Mouse (Mus musculus): Measurements from ENCODE around the gene Trappc3.
A peak's percentile ranks its signal among the peaks of the same experiment; 100 is the strongest.
"Not testable (repeated sequence)": the region's sequence is repeated elsewhere in the genome, so short reads cannot be mapped to it uniquely, and the experiment has no call there.

Gene Trappc3

GRCm38 (mm10) chr4:126262119-126262807, at the start of gene Trappc3:
Trappc3 (plus strand) TSS chr4:126262325.
- peak; percentile 95 for DNase-seq (ENCODE audit: low read depth)

GRCm38 (mm10) chr4:126217771-126218170, 44.4 kb upstream of the Trappc3 start:
- DNase-seq (ENCODE audit: low read depth): no peak

- not testable (repeated sequence) for DNase-seq (ENCODE audit: low read depth)
These were observed 42.6 kb upstream of the Trappc3 start for GRCm38 (mm10) chr4:126219540-126219939.

GRCm38 (mm10) chr4:126220045-126220444, 42.1 kb upstream of the Trappc3 start:
- DNase-seq (ENCODE audit: low read depth): no peak

- no peak for DNase-seq (ENCODE audit: low read depth)
These were observed 39.5 kb upstream of the Trappc3 start for GRCm38 (mm10) chr4:126222631-126223030.

- no peak for DNase-seq (ENCODE audit: low read depth)
These were observed 35.5 kb upstream of the Trappc3 start for GRCm38 (mm10) chr4:126226640-126227039.

- peak; percentile 68 for DNase-seq (ENCODE audit: low read depth)
These were observed 34.9 kb upstream of the Trappc3 start for GRCm38 (mm10) chr4:126227077-126227761.

- DNase-seq (ENCODE audit: low read depth): no peak
These were observed 34.0 kb upstream of the Trappc3 start for GRCm38 (mm10) chr4:126228144-126228543.

GRCm38 (mm10) chr4:126229900-126230299, 32.2 kb upstream of the Trappc3 start:
- DNase-seq (ENCODE audit: low read depth): no peak

GRCm38 (mm10) chr4:126233676-126234308, 28.3 kb upstream of the Trappc3 start:
- no peak for DNase-seq (ENCODE audit: low read depth)

GRCm38 (mm10) chr4:126234496-126235175, 27.5 kb upstream of the Trappc3 start:
- no peak for DNase-seq (ENCODE audit: low read depth)

GRCm38 (mm10) chr4:126235191-126235590, 26.9 kb upstream of the Trappc3 start:
- no peak for DNase-seq (ENCODE audit: low read depth)

- DNase-seq (ENCODE audit: low read depth): no peak
These were observed 25.5 kb upstream of the Trappc3 start for GRCm38 (mm10) chr4:126236467-126237280.

GRCm38 (mm10) chr4:126237721-126238242, 24.3 kb upstream of the Trappc3 start:
- DNase-seq (ENCODE audit: low read depth): no peak

- DNase-seq (ENCODE audit: low read depth): no peak
These were observed 22.2 kb upstream of the Trappc3 start for GRCm38 (mm10) chr4:126239862-126240475.

- DNase-seq (ENCODE audit: low read depth): no peak
These were observed 20.2 kb upstream of the Trappc3 start for GRCm38 (mm10) chr4:126241956-126242355.

GRCm38 (mm10) chr4:126242510-126242909, 19.6 kb upstream of the Trappc3 start:
- no peak for DNase-seq (ENCODE audit: low read depth)

- no peak for DNase-seq (ENCODE audit: low read depth)
These were observed 15.8 kb upstream of the Trappc3 start for GRCm38 (mm10) chr4:126246202-126246889.

GRCm38 (mm10) chr4:126248261-126248868, 13.8 kb upstream of the Trappc3 start:
- DNase-seq (ENCODE audit: low read depth): no peak

GRCm38 (mm10) chr4:126250659-126251058, 11.5 kb upstream of the Trappc3 start:
- no peak for DNase-seq (ENCODE audit: low read depth)

Data from c-Kit-positive CD71-positive TER-119-negative erythroid progenitor cells, embryonic 14.5 days (primary cell).